Mouse (Mus musculus): Measurements from ENCODE around the gene Gal3st1.
"Not testable (repeated sequence)": the region's sequence is repeated elsewhere in the genome, so short reads cannot be mapped to it uniquely, and the experiment has no call there.

Gal3st1 gene

GRCm38 (mm10) chr11:3983291-3983862 lies at the start of gene Gal3st1:
TSS of gene Gal3st1 (plus strand) at chr11:3983636.
- DNase-seq (ENCODE audit: low spot score): no peak

GRCm38 (mm10) chr11:3933756-3934285 lies 49.6 kb upstream of the Gal3st1 start:
- no peak for DNase-seq (ENCODE audit: low spot score)

GRCm38 (mm10) chr11:3935135-3935534 lies 48.3 kb upstream of the Gal3st1 start:
- DNase-seq (ENCODE audit: low spot score): no peak

- no peak for DNase-seq (ENCODE audit: low spot score)
Observed at GRCm38 (mm10) chr11:3936318-3936717, 47.1 kb upstream of the Gal3st1 start.

- no peak for DNase-seq (ENCODE audit: low spot score)
Observed at GRCm38 (mm10) chr11:3937321-3937874, 46.0 kb upstream of the Gal3st1 start.

- DNase-seq (ENCODE audit: low spot score): no peak
Observed at GRCm38 (mm10) chr11:3941371-3941770, 42.1 kb upstream of the Gal3st1 start.

- DNase-seq (ENCODE audit: low spot score): no peak
Observed at GRCm38 (mm10) chr11:3946386-3946785, 37.0 kb upstream of the Gal3st1 start.

GRCm38 (mm10) chr11:3954876-3955275 lies 28.6 kb upstream of the Gal3st1 start:
- DNase-seq (ENCODE audit: low spot score): not testable (repeated sequence)

- DNase-seq (ENCODE audit: low spot score): not testable (repeated sequence)
Observed at GRCm38 (mm10) chr11:3955371-3955770, 28.1 kb upstream of the Gal3st1 start.

GRCm38 (mm10) chr11:3960901-3961300 lies 22.5 kb upstream of the Gal3st1 start:
- DNase-seq (ENCODE audit: low spot score): no peak

GRCm38 (mm10) chr11:3961761-3962160 lies 21.7 kb upstream of the Gal3st1 start:
- no peak for DNase-seq (ENCODE audit: low spot score)

- no peak for DNase-seq (ENCODE audit: low spot score)
Observed at GRCm38 (mm10) chr11:3963155-3963554, 20.3 kb upstream of the Gal3st1 start.

- peak; percentile 86 for DNase-seq (ENCODE audit: low spot score)
Observed at GRCm38 (mm10) chr11:3963610-3964415, 19.6 kb upstream of the Gal3st1 start, which contains the start of gene Pes1. TSS of gene Pes1 (plus strand) at chr11:3963975.

GRCm38 (mm10) chr11:3964416-3965172 lies 18.8 kb upstream of the Gal3st1 start:
- DNase-seq (ENCODE audit: low spot score): no peak

GRCm38 (mm10) chr11:3969837-3970236 lies 13.6 kb upstream of the Gal3st1 start:
- DNase-seq (ENCODE audit: low spot score): no peak

- DNase-seq (ENCODE audit: low spot score): no peak
Observed at GRCm38 (mm10) chr11:3970361-3970760, 13.1 kb upstream of the Gal3st1 start.

GRCm38 (mm10) chr11:3973081-3973480 lies 10.4 kb upstream of the Gal3st1 start:
- no peak for DNase-seq (ENCODE audit: low spot score)

GRCm38 (mm10) chr11:3974311-3974710 lies 9.1 kb upstream of the Gal3st1 start:
- no peak for DNase-seq (ENCODE audit: low spot score)

GRCm38 (mm10) chr11:3976678-3977077 lies 6.8 kb upstream of the Gal3st1 start, which contains the start of gene 4930556J24Rik:
TSS of gene 4930556J24Rik (minus strand) at chr11:3976778.
- DNase-seq (ENCODE audit: low spot score): no peak

- DNase-seq (ENCODE audit: low spot score): no peak
Observed at GRCm38 (mm10) chr11:3978421-3978820, 5.0 kb upstream of the Gal3st1 start.

GRCm38 (mm10) chr11:3981536-3981935 lies 1.9 kb upstream of the Gal3st1 start:
- DNase-seq (ENCODE audit: low spot score): no peak

Measured in c-Kit-positive CD71-positive TER-119-positive erythroid progenitor cells, embryonic 14.5 days (primary cell).